ENCODE assay signal across 9 mouse cellular contexts in the genomic region with DNA sequence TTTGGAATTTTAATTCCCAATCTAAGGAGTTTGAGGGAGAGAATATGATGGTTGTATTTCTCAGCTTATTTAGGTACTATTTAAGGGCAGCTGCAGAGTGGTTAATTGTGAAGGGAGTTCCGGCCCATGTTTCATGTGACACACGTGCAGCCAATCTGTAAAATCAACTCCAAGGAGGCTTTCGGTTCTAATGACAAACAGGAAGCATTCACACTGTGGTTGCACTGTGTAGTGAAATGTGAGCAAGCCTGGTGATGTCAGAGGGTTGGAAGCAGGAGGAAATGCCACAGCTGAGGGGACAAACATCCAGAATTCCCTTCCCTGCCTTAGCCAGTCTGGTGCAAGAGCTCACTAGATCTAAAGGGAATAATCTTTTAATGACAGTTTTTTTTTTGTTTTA. TPM values are rescaled to one million over a fixed set of nuclear protein-coding genes. Genes with fewer than 3 reads are reported as not detected.
DNase-seq lines count a peak whose midpoint lies in the region; ATAC-seq lines count a peak whose summit lies in the region.
"Had no signal": no experiment of that assay in that cellular context is flagged by ENCODE, and none has a peak within 500 bp of the region (broad histone marks: within the 10 kb centered on the region; RNA-seq: fewer than 3 reads in every experiment).

No protein-coding gene starts in this region.

- H3K27ac ChIP-seq in hindbrain, embryonic 12.5 days = no peak overlapping the region
- H3K27ac ChIP-seq: liver, embryonic 15.5 days had no signal

- no peaks in the 10 kb centered on the region for H3K4me1 ChIP-seq in hindbrain, embryonic 12.5 days
- H3K4me1 ChIP-seq: liver, embryonic 15.5 days had no signal

- ATAC-seq in CD4-positive, CD25-positive, alpha-beta regulatory T cell, adult 4 months = peak; percentile 92
- ATAC-seq in hematopoietic stem cell, adult 5-6 weeks (replicated peaks in 1 of 2; ENCODE audit: insufficient read depth in 1 of 2, low FRiP score in 2 of 2, low TSS enrichment in 1 of 2, low read depth in 1 of 2, poor library complexity in 2 of 2, severe bottlenecking in 2 of 2) = peak; percentile 94 to 96
- no peak for ATAC-seq in hindbrain, embryonic 12.5 days (ENCODE audit: low FRiP score)

- no peak overlapping the region for H3K9ac ChIP-seq in hindbrain, embryonic 12.5 days
- H3K9ac ChIP-seq: liver, embryonic 15.5 days had no signal

- no peaks in the 10 kb centered on the region for H3K36me3 ChIP-seq in hindbrain, embryonic 12.5 days
- H3K36me3 ChIP-seq: liver, embryonic 15.5 days had no signal

- H3K4me3 ChIP-seq in hindbrain, embryonic 12.5 days = no peak overlapping the region
- H3K4me3 ChIP-seq: liver, embryonic 15.5 days had no signal

- H3K4me2 ChIP-seq in hindbrain, embryonic 12.5 days (replicated peaks) = no peak overlapping the region
- H3K4me2 ChIP-seq: liver, embryonic 15.5 days had no signal

- no peaks in the 10 kb centered on the region for H3K9me3 ChIP-seq in hindbrain, embryonic 12.5 days (replicated peaks)
- H3K9me3 ChIP-seq: liver, embryonic 15.5 days had no signal

- no peaks in the 10 kb centered on the region for H3K27me3 ChIP-seq in hindbrain, embryonic 12.5 days

- peak; percentile 13 for DNase-seq in embryo, embryonic 9.5 days (ENCODE audit: extremely low spot score)
- peak; percentile 71 for DNase-seq in lung, postnatal 25 days (ENCODE audit: low spot score)
- DNase-seq in left cerebral cortex, adult 11 months (ENCODE audit: low spot score) = no peak
- no peak for DNase-seq in neural tube, embryonic 10.5 days (ENCODE audit: extremely low spot score, low spot score)
- DNase-seq in right cerebral cortex, postnatal 36 days (ENCODE audit: low spot score in 2 of 2) = no peak

- WGBS in hindbrain, embryonic 12.5 days = 48% methylated on average over 3 of the region's 3 CpGs

RNA-seq across cellular contexts. Expression of a gene that starts 8.3 kb away (rescaled TPM):
- polyA plus RNA-seq in CD4-positive, CD25-positive, alpha-beta regulatory T cell, adult 4 months (2017; shearing (Covaris generic)) = 1 to 10 TPM; 1.0 to 2.2 TPM
- 7.3 and 11.1 TPM in 2 replicates for total RNA-seq in hematopoietic stem cell, adult 5-6 weeks (2017)
- 1.8 and 2.1 TPM in 2 replicates for polyA plus RNA-seq in hindbrain, embryonic 12.5 days (2016; fragmentation: Nextera tagmentation; extraction: Ambion mirVana)

Comparison
In these comparisons a context has a peak if more than half of its experiments do, and no peak if none do; other contexts are left out.
1. DNase-seq: peak in embryo, embryonic 9.5 days (single experiment) and lung, postnatal 25 days (single experiment); none in left cerebral cortex, adult 11 months (single experiment), neural tube, embryonic 10.5 days (single experiment) and right cerebral cortex, postnatal 36 days (0 of 2).